Mouse (Mus musculus) E14TG2a.4 (cell line): ENCODE measurements around the gene Rpl37.

Experiments used
- CTCF ChIP-seq: conservative IDR thresholded peaks from 2 replicates; pipeline ENCODE4 v1.5.1; 2014; ENCODE audit warnings: low read length
- NANOG ChIP-seq: IDR thresholded peaks from 2 replicates; pipeline ENCODE4 v1.6.1; 2014; ENCODE audit warnings: borderline replicate concordance, low read length, mixed read lengths

DNA sequence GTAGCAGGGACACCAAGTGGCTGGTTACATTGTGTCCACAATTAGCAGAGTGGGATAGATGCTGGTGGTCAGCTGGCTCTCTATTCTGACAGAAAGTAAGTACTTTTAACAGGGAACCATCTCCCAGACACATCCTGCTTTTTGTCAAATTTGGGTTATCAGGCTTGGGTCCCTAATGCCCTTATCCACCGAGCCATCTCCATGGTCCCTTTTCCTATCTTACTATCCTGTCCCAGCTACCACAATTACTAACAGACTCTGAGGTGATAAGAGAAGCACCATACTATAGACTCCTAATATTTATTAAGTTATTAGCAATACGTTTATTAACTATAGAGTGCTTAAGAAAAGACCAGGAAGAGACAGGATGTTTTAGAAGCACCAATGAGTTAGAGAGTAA lies 22.9 kb downstream of the Rpl37 start:
- no peak for TF ChIP-seq CTCF
- no peak for TF ChIP-seq NANOG
